Mouse (Mus musculus): Measurements from ENCODE around the gene Pkmyt1. TPM values are rescaled to one million over a fixed set of nuclear protein-coding genes. Genes with fewer than 3 reads are reported as not detected.
A peak's percentile ranks its signal among the peaks of the same experiment; 100 is the strongest.

The Pkmyt1 gene
- polyA plus RNA-seq, 1 experiment from 2014 or later, result 26.5 TPM

DNA sequence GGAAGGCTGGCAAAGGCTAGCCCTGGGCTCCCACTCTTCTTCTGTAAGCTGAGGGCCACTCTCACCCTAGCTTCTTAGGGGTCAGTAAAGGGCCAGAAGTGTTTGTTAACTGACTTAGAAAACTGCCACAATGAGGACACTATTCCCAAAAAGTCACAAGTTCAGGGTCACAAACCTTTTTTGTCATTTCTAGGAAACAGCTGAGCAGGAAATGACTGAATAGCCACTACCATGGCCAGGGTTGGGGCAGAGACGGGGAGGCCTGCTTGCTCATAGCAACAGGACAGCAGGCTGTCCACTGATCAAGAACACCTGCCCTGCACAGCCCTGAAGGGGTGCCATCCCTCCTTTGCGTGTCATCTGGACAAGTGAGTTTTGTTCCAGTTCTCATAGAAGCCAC is 51.0 kb downstream of the Pkmyt1 start:
- H3K9ac ChIP-seq (replicated peaks), result no peak overlapping the region
- H3K27ac ChIP-seq, result no peak overlapping the region
- H3K4me2 ChIP-seq (replicated peaks), result no peak overlapping the region
- H3K36me3 ChIP-seq, result 0 out of 2 replicates have a peak, but pooled peaks cover 7% of the 10 kb centered on the region
- no peaks in the 10 kb centered on the region for H3K9me3 ChIP-seq
- no peaks in the 10 kb centered on the region for H3K27me3 ChIP-seq
- no peak for ATAC-seq
- H3K4me3 ChIP-seq (replicated peaks), result no peak overlapping the region
- peaks cover 4% of the 10 kb centered on the region; the same call in 1 of the 2 replicates for H3K4me1 ChIP-seq (replicated peaks)
- 77% methylated on average over 2 of the region's 2 CpGs for WGBS

DNA sequence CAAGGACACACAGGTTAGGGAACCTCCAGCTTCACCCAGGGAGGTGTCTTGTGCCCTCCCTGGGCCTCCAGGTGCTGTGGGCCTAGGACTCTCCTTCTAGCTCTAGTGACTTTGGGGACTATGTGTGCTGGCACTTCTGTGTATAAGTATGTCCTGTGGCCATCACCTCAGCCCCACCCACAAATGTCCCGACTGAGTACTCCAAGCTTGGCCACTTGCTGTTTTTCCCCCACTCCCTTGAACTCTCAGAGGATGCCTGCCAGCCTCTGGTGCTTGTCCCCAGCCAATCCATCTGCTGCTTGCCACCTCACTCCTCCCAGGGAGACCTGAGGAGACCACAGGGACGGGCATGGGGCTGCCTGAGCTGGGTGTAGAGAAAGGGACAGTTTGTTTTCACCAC is 52.3 kb downstream of the Pkmyt1 start:
- Histone ChIP-seq H3K36me3 (0 out of 2 replicates have a peak, but pooled peaks cover 7% of the 10 kb centered on the region), H3K27me3 (no peaks in the 10 kb centered on the region), H3K9ac (replicated peaks) (no peak overlapping the region), H3K4me3 (replicated peaks) (no peak overlapping the region), H3K4me2 (replicated peaks) (no peak overlapping the region), H3K4me1 (replicated peaks) (peaks cover 3% of the 10 kb centered on the region; the same call in 1 of the 2 replicates), H3K27ac (no peak overlapping the region), H3K9me3 (no peaks in the 10 kb centered on the region)
- WGBS, result 66% methylated on average over 2 of the region's 2 CpGs
- no peak for ATAC-seq

DNA sequence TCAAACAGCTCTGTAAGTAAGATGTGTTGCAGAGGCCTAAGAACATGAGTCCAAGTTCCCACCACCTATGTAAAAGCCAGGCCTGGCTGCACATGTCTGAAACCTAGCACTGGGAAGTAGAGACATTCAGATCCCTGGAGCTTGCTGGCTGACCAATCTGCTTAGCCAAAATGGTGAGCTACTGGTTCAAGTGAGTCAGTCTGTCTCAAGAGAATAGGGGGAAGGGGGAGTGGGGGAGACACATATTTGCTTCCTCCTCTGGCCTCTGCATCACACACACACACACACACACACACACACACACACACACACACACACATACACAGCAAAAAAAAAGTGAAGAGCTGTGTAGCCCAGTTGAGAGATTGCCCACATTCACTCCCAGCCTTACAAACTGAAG is 57.2 kb downstream of the Pkmyt1 start:
- Histone ChIP-seq H3K9me3 (no peaks in the 10 kb centered on the region), H3K4me2 (replicated peaks) (no peak overlapping the region), H3K4me1 (replicated peaks) (peaks cover 12% of the 10 kb centered on the region), H3K27ac (no peak overlapping the region), H3K9ac (replicated peaks) (no peak overlapping the region), H3K27me3 (no peaks in the 10 kb centered on the region), H3K4me3 (replicated peaks) (no peak overlapping the region), H3K36me3 (0 out of 2 replicates have a peak, but pooled peaks cover 7% of the 10 kb centered on the region)
- ATAC-seq, result no peak

DNA sequence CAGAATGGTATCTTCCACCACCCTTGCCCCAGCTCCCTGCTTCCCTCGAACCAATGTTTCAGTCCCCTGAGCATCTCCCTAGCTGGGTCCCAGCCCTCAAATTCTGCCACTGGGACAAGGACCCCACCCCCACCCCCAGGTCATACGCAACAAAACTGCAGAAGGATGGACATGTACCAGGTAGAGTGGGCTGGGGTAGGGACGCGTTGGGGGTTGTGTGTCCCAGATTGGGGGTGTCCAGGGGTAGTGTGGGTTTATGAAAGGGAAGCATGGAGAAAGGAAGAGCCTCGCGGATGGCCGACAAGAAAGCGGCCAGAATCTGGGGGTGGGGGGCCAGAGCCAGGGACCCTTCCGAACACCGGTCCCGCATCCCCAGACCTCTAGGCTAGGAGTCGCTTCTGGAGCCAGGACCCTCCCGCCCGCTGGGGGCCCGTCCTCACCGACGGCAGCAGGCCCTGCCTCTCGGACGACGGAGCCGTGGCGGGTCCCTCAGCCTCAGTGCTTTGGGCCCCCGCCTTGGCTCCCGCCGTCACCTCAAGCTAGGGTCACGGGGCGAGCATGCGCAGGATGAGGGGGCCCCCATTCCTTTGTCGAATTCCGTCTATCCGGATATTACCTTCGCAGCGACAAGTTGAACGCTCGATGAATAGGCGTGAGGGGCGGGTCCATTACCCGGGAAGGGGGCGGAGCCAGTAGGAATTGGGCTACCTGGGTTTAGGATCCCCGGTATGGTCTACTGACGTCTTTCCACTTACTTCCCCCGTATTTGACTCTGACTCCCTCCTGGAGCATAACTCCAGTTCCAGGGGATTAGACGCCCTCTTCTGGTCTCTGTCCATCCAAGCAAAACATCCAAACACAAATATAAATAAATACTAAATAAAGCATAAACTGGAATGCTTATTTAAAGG is 59.7 kb downstream of the Pkmyt1 start, which contains the start of gene Flywch2:
Gene Flywch2, minus strand, starts transcription at position 521 of the 911 bp plus-strand sequence.
- ATAC-seq, result peak; percentile 87
- Histone ChIP-seq H3K27me3 (no peaks in the 10 kb centered on the region), H3K9ac (replicated peaks) (peak within 1 kb of the TSS; percentile 86), H3K4me1 (replicated peaks) (peaks cover 27% of the 10 kb centered on the region), H3K4me3 (replicated peaks) (peak within 1 kb of the TSS; percentile 54), H3K4me2 (replicated peaks) (peak within 1 kb of the TSS; percentile 63), H3K9me3 (no peaks in the 10 kb centered on the region), H3K27ac (peak within 1 kb of the TSS; percentile 90), H3K36me3 (no peaks in the 10 kb centered on the region)
- 2% methylated on average over 43 of the region's 43 CpGs for WGBS

Other genes with a start within 250 kb of the Pkmyt1 start
- gene Vmn2r117, start 246.6 kb upstream of the Pkmyt1 start, polyA plus RNA-seq (2015; fragmentation: Nextera tagmentation; extraction: Ambion mirVana), result not detected in 2 replicates
- 18.0 and 20.4 TPM in 2 replicates for gene Zfp213, start 162.1 kb upstream of the Pkmyt1 start, polyA plus RNA-seq (2015; fragmentation: Nextera tagmentation; extraction: Ambion mirVana)
- 26.6 and 28.7 TPM in 2 replicates for gene Zfp13, start 126.8 kb upstream of the Pkmyt1 start, polyA plus RNA-seq (2015; fragmentation: Nextera tagmentation; extraction: Ambion mirVana)
- not detected in 2 replicates for gene Zscan10, start 125.5 kb upstream of the Pkmyt1 start, polyA plus RNA-seq (2015; fragmentation: Nextera tagmentation; extraction: Ambion mirVana)
- gene Mmp25, start 81.1 kb upstream of the Pkmyt1 start, polyA plus RNA-seq (2015; fragmentation: Nextera tagmentation; extraction: Ambion mirVana), result 1.1 TPM in 2 replicates
- gene Bicdl2, start 65.8 kb upstream of the Pkmyt1 start, polyA plus RNA-seq (2015; fragmentation: Nextera tagmentation; extraction: Ambion mirVana), result 0.16 TPM in 1 of 2 replicates, not detected in the other
- 84.9 and 90.9 TPM in 2 replicates for gene Hcfc1r1, start 52.7 kb upstream of the Pkmyt1 start, polyA plus RNA-seq (2015; fragmentation: Nextera tagmentation; extraction: Ambion mirVana)
- gene Thoc6, start 52.5 kb upstream of the Pkmyt1 start, polyA plus RNA-seq (2015; fragmentation: Nextera tagmentation; extraction: Ambion mirVana), result 44.8 and 46.5 TPM in 2 replicates
- gene Tnfrsf12a, start 48.9 kb upstream of the Pkmyt1 start, polyA plus RNA-seq (2015; fragmentation: Nextera tagmentation; extraction: Ambion mirVana), result 1.4 and 2.9 TPM in 2 replicates
- gene Cldn6, start 47.1 kb upstream of the Pkmyt1 start, polyA plus RNA-seq (2015; fragmentation: Nextera tagmentation; extraction: Ambion mirVana), result 0.15 and 0.17 TPM in 2 replicates
- gene Cldn9, start 42.3 kb upstream of the Pkmyt1 start, polyA plus RNA-seq (2015; fragmentation: Nextera tagmentation; extraction: Ambion mirVana), result 0.32 and 1.1 TPM in 2 replicates
- gene 1520401A03Rik, start 3.6 kb upstream of the Pkmyt1 start, polyA plus RNA-seq (2015; fragmentation: Nextera tagmentation; extraction: Ambion mirVana), result 0.30 TPM in 1 of 2 replicates, not detected in the other
- gene Paqr4, start 14.5 kb downstream of the Pkmyt1 start, polyA plus RNA-seq (2015; fragmentation: Nextera tagmentation; extraction: Ambion mirVana), result 55.8 and 56.8 TPM in 2 replicates
- gene Kremen2, start 19.5 kb downstream of the Pkmyt1 start, polyA plus RNA-seq (2015; fragmentation: Nextera tagmentation; extraction: Ambion mirVana), result 0.57 and 0.66 TPM in 2 replicates
- gene Flywch1, start 45.3 kb downstream of the Pkmyt1 start, polyA plus RNA-seq (2015; fragmentation: Nextera tagmentation; extraction: Ambion mirVana), result 238 and 243 TPM in 2 replicates
- 63.9 and 70.5 TPM in 2 replicates for gene Flywch2, start 59.7 kb downstream of the Pkmyt1 start, polyA plus RNA-seq (2015; fragmentation: Nextera tagmentation; extraction: Ambion mirVana)
- gene Srrm2, start 64.2 kb downstream of the Pkmyt1 start, polyA plus RNA-seq (2015; fragmentation: Nextera tagmentation; extraction: Ambion mirVana), result 639 and 664 TPM in 2 replicates
- gene Elob, start 102.8 kb downstream of the Pkmyt1 start, polyA plus RNA-seq (2015; fragmentation: Nextera tagmentation; extraction: Ambion mirVana), result 1,286 and 1,324 TPM in 2 replicates
- 0.30 and 0.36 TPM in 2 replicates for gene Prss33, start 109.7 kb downstream of the Pkmyt1 start, polyA plus RNA-seq (2015; fragmentation: Nextera tagmentation; extraction: Ambion mirVana)
- not detected in 2 replicates for gene Prss32, start 117.5 kb downstream of the Pkmyt1 start, polyA plus RNA-seq (2015; fragmentation: Nextera tagmentation; extraction: Ambion mirVana)
- 0.94 and 1.5 TPM in 2 replicates for gene Prss41, start 117.8 kb downstream of the Pkmyt1 start, polyA plus RNA-seq (2015; fragmentation: Nextera tagmentation; extraction: Ambion mirVana)
- gene Prss21, start 141.7 kb downstream of the Pkmyt1 start, polyA plus RNA-seq (2015; fragmentation: Nextera tagmentation; extraction: Ambion mirVana), result not detected in 2 replicates
- gene Dcpp1, start 154.5 kb downstream of the Pkmyt1 start, polyA plus RNA-seq (2015; fragmentation: Nextera tagmentation; extraction: Ambion mirVana), result not detected in 2 replicates
- gene Dcpp2, start 154.5 kb downstream of the Pkmyt1 start, polyA plus RNA-seq (2015; fragmentation: Nextera tagmentation; extraction: Ambion mirVana), result not detected in 2 replicates
- not detected in 2 replicates for gene Dcpp3, start 191.1 kb downstream of the Pkmyt1 start, polyA plus RNA-seq (2015; fragmentation: Nextera tagmentation; extraction: Ambion mirVana)
- gene Sbp, start 215.3 kb downstream of the Pkmyt1 start, polyA plus RNA-seq (2015; fragmentation: Nextera tagmentation; extraction: Ambion mirVana), result not detected in 2 replicates
- not detected in 2 replicates for gene Sbpl, start 228.9 kb downstream of the Pkmyt1 start, polyA plus RNA-seq (2015; fragmentation: Nextera tagmentation; extraction: Ambion mirVana)